Mouse (Mus musculus): ENCODE results near the gene Tspan5.
A peak's percentile ranks its signal among the peaks of the same experiment; 100 is the strongest.

Tspan5 gene

DNA sequence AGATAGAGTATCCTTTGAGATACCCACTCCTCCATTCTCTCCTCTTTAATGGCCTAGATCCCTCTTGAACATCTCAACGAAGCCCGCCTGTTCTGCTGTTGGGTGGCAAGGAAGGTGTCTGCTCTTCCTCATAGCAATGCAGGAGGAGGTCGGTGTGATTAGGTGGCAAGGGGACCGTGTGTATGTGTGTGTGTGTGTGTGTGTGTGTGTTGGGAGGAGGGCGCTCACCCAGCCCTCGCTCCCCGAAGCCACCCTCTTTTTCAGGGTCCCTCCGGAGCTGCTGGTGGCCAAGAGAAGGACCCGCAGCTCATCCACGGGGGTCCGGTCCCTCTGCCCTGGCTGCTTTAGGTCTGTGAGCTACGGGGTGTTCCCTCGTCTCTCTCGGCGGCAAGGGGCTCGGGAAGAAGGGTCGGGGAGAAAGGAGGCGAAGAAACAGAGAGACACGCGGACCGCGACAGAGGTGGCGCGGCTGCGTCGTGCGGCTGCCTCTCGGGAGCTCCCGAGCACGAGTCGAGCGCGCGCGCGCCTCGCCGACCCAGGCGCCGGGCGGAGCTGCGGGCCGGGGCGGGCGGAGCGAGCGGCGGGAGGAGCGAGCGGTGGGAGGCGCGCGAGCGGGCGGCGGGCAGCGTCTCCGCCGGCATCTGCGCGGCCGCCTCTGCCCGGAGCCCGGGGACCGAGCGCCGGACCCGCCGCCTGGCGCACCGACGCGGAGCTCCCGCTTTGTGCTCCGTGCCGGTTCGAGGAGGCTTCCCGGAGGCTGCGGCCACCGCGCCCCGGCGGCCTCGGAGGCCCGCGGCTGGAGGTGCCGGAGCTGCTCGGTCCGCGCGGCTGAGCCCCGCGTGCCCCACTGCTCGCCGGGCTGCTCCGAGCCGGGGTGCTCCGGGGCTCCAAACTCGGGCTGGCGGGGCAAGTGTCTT is at the start of gene Tspan5:
TSS of gene Tspan5 (plus strand) at position 547 of the 917 bp plus-strand sequence.
- DNase-seq (ENCODE audit: low spot score) = peak; percentile 66

GRCm38 (mm10) chr3:138692302-138692701 is 49.7 kb upstream of the Tspan5 start:
- no peak for DNase-seq (ENCODE audit: low spot score)

- no peak for DNase-seq (ENCODE audit: low spot score)
These were observed 38.6 kb upstream of the Tspan5 start for GRCm38 (mm10) chr3:138703399-138703798.

GRCm38 (mm10) chr3:138704469-138704868 is 37.5 kb upstream of the Tspan5 start:
- DNase-seq (ENCODE audit: low spot score) = no peak

DNA sequence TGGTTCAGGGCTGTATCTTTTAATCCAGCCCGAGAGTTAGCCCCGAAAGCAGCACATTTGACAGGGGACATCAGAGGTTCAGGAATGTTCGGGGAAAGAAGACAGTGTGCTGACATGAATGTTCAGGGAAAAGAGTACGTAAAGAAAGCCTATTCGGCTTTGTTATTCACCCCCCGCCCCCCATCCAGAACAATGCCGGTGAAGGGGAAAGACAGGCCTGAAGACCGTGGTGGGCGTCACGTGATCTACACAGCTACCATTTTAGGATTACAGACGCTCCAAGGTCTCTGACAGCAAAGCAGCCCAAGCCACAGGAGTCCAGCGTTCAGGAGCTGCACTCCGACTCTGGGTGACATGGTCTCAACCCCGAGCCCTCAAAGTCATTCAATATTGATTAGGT is 36.1 kb upstream of the Tspan5 start:
- DNase-seq (ENCODE audit: low spot score) = no peak

GRCm38 (mm10) chr3:138709183-138709582 is 32.8 kb upstream of the Tspan5 start:
- DNase-seq (ENCODE audit: low spot score) = no peak

GRCm38 (mm10) chr3:138711971-138712370 is 30.0 kb upstream of the Tspan5 start:
- DNase-seq (ENCODE audit: low spot score) = no peak

DNA sequence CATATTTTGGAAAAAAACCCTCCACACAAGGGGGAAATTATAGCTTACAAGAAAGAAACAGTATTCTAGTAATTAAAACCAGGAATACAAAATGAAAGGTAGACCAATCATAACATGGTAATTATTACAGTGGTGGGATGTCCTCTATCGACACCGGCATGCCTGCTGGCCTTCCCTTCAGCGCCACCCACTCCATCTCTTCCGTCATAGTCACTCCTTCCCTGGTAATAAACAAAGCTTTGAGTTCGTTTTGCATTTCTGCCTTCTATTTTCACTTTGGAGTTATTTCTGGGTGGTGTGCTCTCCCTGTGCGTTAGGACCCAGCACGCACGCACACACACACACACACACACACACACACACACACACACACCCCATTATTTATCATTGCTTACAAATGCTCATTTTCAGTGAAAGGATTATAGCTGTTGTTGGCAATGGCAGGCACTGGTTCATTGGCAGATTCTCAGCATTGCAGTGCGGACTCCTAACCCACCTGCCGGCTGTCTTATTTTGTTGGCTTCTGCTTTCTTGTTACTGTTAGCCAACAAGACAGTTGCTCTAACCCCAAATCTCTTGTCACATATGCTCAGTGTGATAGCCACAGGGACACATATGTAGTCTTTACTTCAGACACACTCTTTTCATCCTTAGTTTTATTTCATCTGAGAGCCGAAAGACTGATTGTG is 29.4 kb upstream of the Tspan5 start:
- DNase-seq (ENCODE audit: low spot score) = no peak

- DNase-seq (ENCODE audit: low spot score) = no peak
These were observed 28.9 kb upstream of the Tspan5 start for GRCm38 (mm10) chr3:138713141-138713540.

- no peak for DNase-seq (ENCODE audit: low spot score)
These were observed 27.2 kb upstream of the Tspan5 start for GRCm38 (mm10) chr3:138714788-138715187.

- DNase-seq (ENCODE audit: low spot score) = no peak
These were observed 26.8 kb upstream of the Tspan5 start for GRCm38 (mm10) chr3:138715212-138715611.

GRCm38 (mm10) chr3:138717040-138717439 is 25.0 kb upstream of the Tspan5 start:
- no peak for DNase-seq (ENCODE audit: low spot score)

DNA sequence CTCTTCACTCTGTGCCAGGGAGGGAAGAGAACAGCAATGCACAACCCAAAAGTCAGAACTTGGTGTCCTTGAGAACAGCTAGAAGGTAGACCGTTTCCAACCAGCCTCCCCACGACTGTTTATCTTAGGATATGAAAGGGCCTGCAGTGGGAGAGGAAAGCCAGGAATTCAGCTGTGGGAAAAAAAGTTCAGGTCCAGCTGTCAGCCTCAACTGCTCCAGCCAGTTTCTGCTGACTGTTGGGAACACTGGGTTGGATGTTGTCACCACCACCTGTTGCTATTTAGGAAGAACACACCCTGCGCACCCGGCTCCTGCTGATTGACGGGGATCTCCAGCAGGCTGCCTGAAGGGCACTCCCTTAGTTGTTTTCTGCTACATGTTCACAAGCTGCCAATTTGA is 19.8 kb upstream of the Tspan5 start:
- DNase-seq (ENCODE audit: low spot score) = no peak

DNA sequence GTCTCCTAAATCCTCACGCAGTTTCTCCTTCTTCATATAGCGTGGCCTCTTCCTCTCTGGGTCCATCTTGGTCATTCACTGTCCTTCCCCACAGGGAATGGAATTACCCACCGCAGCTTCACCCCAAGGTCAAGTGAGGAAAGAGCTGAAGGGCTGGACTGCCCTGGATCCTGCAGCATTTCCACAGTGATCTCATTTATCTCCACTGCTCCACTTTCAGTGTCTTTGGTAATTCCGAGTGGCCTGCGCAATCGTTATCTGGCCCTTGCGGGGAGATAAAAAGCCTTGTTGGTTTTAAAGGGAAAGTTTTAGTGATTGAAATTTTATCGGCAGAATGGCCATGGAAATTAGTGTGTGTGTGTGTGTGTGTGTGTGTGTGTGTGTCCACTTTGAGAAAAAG is 14.4 kb upstream of the Tspan5 start:
- DNase-seq (ENCODE audit: low spot score) = no peak

DNA sequence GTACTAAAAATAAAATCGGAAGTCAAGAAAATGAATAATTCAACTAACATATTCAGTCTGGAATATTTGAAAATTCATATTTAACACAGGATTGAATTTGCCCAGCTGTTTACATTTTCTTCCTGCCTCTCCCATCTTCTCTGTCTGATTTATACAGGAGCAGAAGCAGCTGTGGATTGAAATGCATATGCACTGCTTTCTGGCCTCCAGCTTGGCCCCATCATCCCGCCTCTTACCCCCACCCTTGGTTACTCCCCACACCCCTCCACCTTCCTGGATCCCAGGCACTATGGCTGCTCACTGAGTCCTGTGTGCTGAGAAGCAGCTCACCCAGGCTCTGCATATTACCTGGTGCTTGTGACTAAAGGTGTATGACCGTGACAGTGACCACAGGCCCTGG is 13.2 kb upstream of the Tspan5 start:
- DNase-seq (ENCODE audit: low spot score) = no peak

GRCm38 (mm10) chr3:138730812-138731211 is 11.2 kb upstream of the Tspan5 start:
- no peak for DNase-seq (ENCODE audit: low spot score)

GRCm38 (mm10) chr3:138735760-138736159 is 6.2 kb upstream of the Tspan5 start:
- no peak for DNase-seq (ENCODE audit: low spot score)

GRCm38 (mm10) chr3:138739150-138739700 is 2.8 kb upstream of the Tspan5 start:
- DNase-seq (ENCODE audit: low spot score) = no peak

- DNase-seq (ENCODE audit: low spot score) = no peak
These were observed 1.7 kb upstream of the Tspan5 start for GRCm38 (mm10) chr3:138740291-138740690.

GRCm38 (mm10) chr3:138740843-138741540 is 1.0 kb upstream of the Tspan5 start:
- DNase-seq (ENCODE audit: low spot score) = no peak

DNA sequence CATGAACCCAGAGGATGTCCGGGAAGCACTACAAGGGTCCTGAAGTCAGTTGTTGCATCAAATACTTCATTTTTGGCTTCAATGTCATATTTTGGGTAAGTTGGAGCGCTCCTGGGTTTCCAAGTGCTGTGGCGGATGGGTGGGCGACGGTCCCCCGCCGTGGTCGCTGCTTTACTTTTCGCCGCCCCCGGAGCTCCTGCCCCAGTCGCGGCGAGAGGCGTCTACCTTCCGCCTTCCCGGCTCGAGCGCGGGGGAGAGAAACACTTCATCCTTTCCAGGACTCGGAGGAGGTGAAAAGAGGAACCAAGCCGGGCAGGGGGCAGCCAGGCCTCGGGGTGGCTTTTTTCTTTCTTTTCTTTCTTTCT is 553 bp downstream of the Tspan5 start:
- DNase-seq (ENCODE audit: low spot score) = no peak

DNA sequence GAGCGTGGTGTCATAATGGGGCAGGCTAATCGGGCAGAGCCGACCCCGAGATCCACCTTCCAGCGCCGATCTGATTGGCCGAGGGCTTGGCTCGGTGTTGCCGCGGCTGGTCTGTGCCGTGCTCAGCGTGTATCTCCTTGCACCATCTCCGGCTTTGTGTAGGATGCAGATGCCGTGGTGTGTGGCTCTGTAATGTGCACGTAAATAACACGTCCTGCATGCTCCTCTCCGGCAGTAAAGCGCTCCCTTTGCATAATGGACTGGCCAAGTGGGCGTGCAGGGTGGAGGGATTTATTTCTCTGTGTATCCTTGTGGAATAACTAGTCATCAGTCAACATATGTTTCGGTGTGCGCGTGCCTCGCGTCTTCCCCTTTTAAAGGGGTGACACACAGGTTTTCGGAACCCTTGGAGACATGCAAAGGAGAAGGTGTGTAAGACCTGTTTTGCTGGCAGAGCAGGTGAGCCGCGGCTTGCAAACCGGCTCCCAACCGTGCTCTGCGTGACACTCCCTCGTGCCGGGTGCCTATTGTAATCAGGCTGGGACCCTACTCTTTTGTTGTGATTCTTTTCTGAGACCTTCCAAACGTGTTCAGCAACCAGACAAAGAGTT is 1.2 kb downstream of the Tspan5 start:
- peak; percentile 61 for DNase-seq (ENCODE audit: low spot score)

All from adipocyte (in vitro differentiated cells).